Mouse (Mus musculus) fibroblast of lung, adult 2 months (primary cell): ENCODE measurements at regions not wholly inside any gene's neighbourhood (a gene's known extent, or its start where the extent isn't known, plus 50 kb on each side); places are given as distances from the start of the nearest gene placed in this dataset.

ENCODE experiments used
- DNase-seq: peaks from one replicate; pipeline ENCODE4 v3.0.0-alpha.2; 2011; ENCODE audit warnings: low read depth

DNA sequence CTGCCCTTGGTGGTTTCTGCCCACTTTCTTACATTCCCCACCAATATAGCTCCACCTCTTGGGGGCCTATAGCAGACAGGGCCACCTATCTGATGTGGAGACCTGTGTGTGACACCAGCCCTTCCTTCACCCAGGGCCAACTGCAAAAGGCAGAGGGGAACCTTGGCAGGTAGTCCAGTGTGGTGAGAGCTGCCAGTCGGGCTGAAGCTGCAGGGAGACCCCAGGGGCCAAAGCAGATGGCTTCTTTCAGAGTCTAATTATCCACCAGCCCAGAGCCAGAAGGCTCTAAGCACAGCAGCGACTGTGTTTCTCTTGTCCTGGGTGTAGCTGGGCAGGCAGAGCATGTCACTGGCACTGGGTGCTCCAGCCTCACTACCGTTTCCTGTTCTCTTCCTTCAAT is 104.5 kb downstream of the Chst1 start:
- DNase-seq = no peak

DNA sequence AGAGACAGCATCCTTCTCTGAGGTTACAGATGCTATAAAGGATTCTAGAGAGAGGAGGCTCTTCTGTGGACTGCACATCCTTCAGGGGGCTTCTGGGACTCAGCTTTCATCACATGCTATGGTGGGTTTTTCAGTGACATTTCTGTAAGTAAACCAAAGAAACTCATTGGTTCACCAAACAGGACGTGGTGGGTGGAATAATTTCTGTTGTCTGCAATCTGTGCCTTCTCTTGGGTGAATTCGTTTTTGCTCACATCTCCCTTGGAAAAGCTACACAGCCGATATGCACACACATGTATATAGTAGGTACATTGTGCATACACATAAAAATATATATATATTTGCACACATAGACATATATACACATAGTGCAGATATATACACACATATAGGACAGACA is 110.2 kb downstream of the Chst1 start:
- no peak for DNase-seq

DNA sequence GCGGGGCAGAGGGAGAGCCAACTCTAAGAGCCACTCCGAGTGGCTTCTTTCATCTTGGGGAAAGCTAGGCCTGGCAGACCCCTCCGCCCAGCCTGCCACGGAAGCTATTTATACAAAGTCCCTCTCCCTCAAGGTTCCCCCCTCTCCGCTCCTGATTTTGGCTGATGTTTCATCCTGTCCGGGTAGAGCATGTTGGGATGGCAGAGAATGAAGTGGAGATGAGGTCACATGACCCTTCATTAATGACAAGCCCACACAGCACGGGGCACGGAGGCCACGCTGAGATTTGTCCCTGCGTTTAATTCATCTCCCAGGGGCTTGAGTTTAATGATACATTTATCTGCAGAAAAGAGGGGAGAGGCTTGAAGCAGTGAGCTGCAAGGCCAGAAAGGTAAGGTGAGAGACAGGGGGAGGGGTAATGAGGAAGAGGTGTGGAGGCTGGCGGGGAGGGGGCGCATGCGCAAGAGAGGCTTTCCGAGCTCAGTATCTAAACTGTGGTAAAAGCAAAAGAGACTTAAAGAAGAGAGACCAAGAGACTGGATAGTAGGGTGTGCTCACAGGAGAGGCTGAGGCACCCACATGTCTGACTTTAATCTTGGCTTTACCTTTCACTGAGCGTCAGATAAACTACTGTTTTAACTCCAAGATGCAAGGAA is 111.7 kb downstream of the Chst1 start:
- no peak for DNase-seq

DNA sequence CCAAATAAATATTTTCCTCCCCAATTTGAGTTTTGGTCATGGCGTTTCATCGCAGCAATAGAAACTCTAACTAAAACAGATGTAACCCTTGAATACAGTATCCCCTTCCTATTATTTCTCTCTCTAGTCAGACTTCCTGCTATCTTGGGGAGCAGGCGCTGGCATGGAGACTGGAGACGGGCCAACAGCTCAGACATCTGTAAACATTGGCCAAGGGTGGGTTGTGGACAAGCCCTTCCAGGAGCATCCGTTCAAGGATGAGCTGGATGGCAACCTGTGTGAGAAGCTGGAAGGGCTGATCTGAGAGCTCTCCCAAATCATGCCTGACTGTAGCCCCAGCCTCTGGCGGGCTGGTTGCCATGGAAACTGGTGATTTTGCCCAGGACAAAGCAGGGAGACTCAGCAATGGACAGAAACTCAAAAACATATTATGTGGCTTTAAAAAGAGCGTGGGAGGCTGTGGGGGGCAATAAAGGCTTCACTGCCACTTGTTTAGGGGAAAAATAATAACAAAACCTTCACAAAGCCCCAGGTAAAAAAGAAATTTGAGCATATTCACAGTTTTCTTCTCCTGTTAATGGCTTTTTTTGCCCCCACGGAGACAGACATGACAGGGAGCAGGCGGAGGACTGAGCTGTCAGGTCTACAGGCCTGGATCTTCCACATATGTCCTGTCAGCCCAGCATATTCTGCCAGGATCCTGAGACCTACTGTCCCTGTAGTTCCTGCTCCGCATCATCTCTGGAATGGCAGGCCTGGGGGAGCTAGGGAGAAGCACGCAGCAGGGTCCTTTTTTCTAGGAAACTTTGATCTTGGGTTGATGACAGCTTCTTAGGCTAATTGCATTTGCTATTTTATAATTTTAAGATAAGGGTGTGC is 113.0 kb downstream of the Chst1 start:
- no peak for DNase-seq

DNA sequence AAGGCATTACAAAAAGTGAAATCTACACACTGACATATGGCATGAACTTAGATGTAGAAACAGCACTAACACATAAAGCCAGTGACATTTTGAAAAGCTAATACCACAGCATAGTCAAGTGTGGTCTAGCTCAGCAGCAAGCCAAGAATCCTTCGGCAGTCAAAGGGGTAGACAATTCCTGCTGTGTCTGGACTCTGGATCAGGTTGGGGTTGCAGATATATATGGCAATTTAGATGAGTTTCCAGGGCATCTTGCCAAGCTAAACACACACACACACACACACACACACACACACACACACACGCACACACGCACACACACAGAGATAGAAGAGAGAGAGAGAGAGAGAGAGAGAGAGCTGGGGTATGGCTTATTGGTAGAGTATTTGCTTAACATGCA is 118.2 kb downstream of the Chst1 start:
- no peak for DNase-seq

DNA sequence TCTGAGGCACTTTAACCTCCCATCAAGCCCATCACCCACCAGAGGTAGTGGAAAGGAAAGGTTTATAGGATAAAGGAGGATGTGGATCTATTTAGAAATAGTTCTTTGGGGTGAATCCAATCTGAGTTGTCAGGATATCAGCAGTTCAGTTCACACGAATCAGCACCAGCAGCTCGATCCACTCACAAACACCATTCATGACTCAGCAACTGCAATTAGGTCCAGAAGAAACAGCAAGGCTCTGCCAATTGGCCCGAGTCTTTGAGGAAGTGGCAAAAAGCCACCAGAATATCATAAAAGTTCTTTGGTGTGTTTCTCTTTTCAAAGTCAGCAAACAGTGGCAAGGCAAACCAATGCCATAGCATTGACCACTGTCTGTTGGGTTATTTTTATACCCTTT is 122.4 kb downstream of the Chst1 start:
- no peak for DNase-seq

DNA sequence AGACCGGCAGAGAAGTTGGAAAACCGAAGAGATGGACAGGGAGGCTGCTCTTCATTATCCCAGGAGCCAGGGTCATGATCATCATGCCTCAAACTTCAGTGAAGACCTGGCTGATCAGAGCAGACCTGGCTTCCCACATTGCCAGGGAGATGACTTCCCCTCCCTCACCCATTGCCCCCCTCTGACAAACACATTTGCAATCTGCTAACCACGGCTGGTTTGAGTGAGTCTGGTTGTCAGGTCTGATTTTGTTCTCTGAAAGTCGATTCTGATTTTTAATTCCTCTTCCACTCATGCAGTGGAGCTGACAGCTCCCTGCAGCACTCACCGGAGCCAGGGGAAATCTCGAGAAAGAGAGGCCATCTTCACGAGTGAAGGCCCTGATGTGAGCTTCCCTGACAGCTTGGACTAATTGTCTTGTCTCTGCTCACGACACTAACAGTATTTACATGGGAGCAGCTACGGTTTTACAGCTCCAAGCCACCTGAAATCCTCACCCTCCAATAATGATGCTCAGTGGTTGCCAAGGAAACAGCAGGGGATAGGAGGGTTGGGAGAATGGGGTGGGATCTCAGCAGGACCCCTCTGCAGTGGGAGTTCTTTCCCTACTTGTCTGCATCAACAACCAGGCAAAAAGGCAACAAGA is 124.2 kb downstream of the Chst1 start:
- no peak for DNase-seq

DNA sequence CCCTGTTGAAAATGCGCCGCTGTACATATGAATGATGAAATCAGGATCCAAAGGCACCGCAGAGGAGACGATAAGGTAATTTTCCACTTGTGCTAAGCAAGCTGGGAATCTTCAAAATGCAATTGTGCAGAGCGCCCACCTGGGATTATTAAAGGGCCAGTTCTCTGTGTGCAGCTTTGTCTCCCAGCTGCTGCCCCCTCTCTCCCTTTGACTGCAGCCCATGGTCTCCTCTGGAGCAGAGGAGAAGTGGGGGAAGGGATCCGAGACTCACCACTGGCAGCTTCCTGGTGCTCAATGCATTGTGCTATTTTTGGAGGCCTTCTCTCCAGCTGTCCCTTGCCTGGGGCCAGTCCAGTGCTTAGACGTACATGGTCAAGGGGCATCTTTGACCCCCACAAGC is 127.1 kb downstream of the Chst1 start:
- no peak for DNase-seq

DNA sequence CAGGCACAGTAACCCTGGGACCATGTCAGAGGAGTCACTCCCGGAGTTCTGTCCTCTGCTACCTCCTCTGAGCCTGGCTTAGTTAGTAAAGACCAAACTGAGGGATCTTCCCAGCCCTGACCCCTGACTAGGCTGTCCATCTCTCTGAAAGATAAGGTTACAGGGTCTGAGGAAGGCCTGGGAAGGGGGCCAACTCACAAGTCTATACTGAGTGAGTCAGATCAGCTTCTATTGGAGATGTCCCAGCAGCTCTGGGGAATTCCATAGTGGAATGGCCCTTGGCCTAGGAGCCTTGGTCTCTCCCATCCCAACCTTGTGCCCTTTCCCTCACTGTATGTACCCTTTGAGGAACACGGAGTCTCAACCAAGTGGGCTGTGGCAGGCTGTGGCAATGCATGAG is 127.7 kb downstream of the Chst1 start:
- no peak for DNase-seq

DNA sequence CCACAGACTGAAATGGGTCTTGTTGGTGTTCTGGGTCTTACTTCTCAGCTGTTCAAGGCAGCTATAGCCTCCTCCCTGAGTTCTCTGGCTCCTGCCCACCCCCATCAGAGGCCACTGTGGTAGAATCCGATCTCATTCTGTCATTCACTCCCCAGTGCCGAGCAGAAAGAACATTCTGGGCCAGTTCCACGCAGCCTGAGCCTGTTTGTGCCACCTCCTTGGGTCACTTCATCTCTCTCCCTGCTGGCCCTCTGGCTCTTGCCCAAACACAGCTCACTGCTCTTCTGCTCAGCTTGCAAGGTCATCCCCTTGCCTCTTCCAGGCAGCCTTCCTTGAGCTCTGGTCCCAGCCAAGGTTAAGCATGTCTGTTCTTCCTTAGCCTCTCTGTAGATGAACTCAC is 128.9 kb downstream of the Chst1 start:
- no peak for DNase-seq

DNA sequence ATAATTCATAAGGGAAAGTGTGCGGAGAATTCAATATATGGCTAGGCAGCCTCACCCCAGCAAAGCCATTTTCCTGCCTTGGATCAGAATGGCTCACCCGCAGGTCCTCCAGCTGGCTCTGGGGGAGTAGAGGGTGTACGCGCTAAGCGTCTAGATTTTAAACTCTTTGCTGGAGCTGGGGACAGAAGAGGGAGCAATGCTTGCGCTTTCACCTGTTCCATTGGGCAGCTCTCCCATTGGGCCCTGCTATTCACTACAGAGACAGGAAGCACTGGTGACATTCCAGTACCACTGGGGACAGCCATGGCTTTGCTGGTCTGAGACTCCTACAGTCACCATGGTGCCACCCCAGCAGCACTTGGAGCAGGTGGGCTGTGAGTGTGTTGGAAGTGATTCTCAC is 130.9 kb downstream of the Chst1 start:
- DNase-seq = no peak

DNA sequence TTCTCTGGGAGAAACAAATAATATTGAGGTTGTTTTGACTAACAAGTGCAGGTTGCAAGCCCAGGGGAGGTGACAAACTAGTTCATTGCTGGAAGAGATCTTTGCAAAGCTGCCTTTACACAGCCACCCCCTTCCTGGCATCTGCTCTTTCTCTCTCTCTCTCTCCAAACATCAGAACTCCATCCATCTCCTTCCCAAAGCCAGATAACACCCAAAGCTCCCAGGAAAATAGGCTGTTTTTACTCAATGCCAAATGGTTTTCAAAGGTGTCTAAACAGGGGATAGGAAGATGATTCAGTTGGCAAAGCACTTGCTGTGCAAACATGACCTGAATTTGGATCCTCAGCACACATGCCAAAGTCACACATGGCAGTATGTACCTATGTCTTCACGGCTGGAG is 133.9 kb downstream of the Chst1 start:
- DNase-seq = no peak

DNA sequence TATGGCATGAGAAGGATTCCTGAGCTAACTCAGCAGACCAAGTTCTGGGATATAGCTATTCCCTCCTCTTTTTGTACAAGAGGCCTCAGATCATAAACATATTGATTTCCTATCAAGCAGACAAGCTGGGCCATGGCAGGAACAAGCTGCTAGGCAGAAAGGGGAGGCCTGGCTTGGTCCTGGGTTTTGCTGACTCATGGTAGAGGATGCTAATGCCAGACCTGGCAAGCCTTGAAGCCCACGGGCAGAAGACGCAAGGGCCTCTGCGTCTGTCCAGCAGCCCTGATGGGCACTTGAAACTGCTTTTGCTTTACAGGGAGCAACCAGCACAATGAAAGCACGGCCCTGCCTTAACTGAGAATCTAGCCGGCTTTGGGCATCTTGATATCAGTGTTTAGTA is 136.3 kb downstream of the Chst1 start:
- no peak for DNase-seq

DNA sequence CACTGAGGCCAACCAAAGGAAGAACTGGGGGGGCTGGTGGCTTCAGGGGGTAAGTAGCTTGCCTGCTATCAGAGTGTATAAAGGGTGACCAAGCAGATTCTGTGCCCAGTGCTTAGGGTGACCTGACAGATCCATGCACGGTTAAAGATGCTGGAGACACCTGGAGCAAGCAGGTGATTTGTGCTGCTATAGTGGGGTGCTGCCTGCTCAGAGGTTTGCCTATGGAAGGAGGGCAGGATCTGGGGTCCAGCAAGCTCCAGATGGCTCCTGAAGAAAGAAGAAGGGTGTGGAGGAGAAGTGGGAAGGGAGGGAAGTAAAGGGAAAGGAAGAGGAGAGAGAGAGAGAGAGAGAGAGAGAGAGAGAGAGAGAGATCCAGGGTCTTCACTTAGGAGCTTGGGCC is 137.8 kb downstream of the Chst1 start:
- no peak for DNase-seq

DNA sequence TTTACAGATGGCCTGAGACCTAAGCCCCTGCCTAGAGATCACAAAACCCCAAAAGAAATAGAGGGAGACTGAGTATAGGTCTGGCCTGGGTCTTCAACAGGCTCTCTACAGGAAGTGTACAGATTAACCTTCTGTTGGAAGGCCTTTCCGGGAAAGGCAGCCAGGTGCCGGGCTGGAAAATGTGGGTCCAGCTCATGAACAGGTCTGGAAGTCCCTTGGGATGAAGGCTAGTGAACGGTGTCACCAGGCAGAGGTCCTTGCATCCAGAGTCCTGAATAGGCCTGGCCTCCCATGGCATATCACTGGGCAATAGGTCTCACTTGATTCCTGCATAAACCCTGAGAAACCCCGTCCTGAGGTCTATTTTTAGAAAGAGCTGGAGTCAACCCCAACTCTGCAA is 140.1 kb downstream of the Chst1 start:
- no peak for DNase-seq

DNA sequence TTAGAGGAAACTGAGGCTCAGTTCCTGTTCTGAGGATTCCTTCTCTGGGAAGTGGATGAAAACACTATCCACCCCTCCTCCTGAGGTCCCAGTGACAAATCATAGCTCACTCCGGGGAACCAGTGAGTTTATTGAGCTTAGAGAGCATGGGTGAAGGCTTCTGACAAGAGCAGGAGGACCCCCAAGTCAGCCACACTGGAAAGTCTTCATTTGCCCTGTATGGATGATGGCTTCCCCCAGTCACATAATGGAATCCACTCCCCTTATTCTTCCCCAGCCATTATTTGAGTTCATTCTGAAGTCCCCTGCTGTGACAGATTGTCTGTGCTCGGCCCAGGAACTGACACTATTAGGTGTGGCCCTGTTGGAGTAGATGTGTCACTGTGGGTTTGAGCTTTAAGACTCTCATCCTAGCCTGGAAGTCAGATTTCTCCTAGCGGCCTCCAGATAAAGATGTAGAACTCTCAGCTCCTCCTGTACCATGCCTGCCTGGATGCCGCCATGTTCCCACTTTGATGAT is 141.3 kb downstream of the Chst1 start:
- DNase-seq = no peak

DNA sequence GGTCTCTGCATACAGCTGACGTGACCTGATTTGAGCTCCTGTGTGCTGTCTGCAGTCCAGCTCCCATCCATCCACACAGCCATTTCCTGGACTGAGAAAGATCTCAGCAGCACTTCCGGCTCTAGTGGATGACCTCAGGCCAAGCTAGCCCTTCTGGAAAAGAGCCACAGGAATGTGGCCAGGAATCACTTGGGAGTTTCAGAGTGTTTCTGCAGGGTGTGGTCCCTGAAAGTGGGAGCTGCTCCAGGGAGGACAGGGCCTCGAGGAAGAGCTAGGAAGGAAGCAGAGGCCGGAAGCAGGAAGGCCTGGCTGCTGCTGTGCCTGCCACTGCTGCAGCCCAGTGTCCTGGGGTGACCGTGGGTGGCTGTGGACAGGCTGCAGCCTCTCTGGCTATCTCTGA is 142.5 kb downstream of the Chst1 start:
- peak; percentile 45 for DNase-seq

DNA sequence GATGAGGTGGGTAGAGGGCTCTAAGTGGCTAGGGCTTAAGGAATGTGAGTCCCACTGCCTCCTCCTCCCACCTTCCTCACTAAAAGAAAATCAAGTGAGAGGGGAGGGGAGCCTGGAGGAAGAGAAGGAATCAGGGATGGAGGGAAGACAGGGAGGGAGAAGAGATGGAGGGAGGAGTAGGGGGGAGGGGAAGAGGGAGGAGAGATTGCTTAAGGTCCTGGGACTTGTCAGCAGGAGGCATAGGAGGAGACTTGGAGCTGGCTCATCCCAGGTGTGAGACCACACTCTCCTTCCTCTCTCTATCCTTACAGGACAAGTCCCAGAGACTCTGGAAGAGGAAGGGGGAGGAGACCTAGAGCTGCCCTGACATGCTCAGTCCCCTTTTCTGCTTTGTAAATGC is 143.2 kb downstream of the Chst1 start:
- no peak for DNase-seq

DNA sequence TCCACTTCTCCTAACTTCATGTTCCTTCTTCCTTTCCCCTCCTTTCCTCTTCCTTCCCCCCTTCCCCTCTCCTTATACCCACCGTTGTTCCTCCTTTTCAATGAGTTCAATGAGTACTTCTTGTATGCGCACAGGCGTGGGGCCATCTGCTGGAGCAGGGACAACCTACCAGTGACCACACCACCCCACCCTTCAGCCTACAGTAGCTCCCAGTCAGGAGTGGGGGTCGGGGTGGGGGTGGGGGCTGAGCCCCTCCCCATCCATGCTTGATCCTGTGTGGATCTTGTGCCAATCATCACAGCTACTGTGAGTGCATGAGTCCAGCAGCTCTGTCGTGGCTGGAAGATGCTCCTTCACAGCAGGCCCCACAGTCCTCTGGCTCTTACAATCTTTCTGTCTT is 143.6 kb downstream of the Chst1 start:
- no peak for DNase-seq

DNA sequence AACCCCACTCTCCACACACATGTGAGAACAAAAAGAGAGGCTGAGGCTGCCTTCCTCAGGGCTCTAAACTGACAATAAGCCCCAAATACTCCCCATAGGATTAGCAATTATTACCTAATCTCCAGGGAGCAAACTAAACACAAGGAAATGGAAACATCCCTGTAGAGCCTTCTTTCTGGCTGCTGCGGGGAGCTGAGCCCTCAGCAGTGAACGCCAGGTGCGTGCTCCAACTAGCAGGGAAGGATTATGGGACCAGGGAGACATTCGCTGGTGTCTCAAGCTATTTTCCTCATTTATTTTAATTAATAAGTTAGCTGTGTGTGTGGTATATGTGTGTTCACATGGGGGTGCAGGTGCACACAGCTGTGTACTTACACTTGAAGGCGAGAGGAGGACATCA is 144.4 kb downstream of the Chst1 start:
- no peak for DNase-seq

DNA sequence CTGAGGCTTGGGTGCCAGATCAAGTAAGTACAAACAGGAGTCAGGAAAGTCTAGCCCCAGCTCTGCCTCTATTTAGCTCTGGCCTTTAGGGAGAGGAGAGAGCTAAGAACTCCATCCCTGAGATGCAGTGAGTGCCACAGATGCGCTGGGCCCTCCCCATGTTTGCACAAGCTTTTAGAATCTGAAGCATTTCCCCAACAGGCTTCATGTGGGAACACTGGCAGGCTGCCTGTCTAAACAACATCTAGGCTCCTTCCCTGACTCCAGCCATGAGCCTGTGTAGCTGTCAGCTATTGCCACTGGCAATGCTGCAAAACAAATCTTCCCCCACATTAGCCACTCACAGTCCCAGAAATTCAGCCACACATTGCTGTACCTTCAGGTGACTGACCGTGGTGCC is 147.9 kb downstream of the Chst1 start:
- DNase-seq = peak; percentile 50

DNA sequence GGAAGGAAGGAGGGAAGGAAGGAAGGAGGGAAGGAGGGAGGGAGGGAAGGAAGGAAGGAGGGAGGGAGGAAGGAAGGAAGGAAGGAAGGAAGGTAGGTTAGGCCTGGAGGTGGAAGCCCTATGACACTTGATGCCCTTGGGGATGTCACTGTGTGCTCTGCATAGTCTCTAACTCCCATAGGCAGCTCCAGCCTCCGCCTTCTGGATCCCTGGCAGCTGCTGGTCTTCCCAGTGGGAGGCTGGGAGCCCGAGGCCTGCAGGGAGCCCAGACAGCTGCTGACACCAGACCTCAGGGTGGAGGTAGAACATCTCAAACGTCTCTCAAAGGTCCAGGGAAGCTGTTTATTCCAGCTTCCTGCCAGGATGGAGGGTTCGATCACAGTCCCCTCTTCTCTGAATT is 150.6 kb downstream of the Chst1 start:
- DNase-seq = no peak

DNA sequence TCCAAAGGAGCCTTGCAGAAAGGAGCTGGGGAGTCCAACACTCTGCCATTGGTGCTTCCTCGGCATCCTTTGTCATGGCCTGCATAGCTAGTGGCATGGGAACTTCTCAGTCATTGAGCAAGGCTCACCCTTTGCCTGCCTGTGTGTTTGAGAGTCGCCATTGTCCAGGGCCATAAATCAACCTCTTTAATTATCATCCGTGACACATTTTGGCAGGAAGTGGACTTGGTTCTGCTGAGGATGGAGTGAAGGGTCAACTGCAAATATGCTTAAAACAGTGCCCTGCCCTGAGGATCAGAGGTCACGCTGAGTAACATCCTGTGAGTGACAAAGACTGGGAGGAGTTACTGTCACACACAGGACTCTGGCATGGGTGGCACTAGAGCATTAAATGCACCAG is 151.2 kb downstream of the Chst1 start:
- DNase-seq = no peak
